Mouse (Mus musculus) liver, adult 2 months (tissue): Measurements from ENCODE around the gene Fam171a1.

Experiments
- CTCF ChIP-seq: fragments of 200-500 bp; IDR thresholded peaks from 2 replicates; pipeline ENCODE4 v1.5.1; 2011; ENCODE audit warnings: low read depth, low read length, control low read depth
- POLR2A ChIP-seq: fragments of 200-500 bp; IDR thresholded peaks from 2 replicates; pipeline ENCODE4 v1.6.1; 2011; ENCODE audit warnings: low read length, control low read depth; ENCODE audit not compliant: insufficient read depth; ENCODE audit errors: extremely low read depth

GRCm38 (mm10) chr2:3276106-3276505 is 162.1 kb downstream of the Fam171a1 start:
- TF ChIP-seq CTCF (no peak), POLR2A (no peak)
